Mouse (Mus musculus) heart, adult 2 months (tissue): ENCODE data around the gene Calm4.

Source experiments
- CTCF ChIP-seq: fragments of 200-600 bp; IDR thresholded peaks from 2 replicates; pipeline ENCODE4 v1.8.1; 2022; ENCODE audit warnings: antibody characterized with exemption, mild to moderate bottlenecking, moderate library complexity
- EP300 ChIP-seq: fragments of 200-500 bp; IDR thresholded peaks from 2 replicates; pipeline ENCODE4 v1.6.1; 2011; ENCODE audit warnings: low read depth, low read length, control low read depth; ENCODE audit not compliant: insufficient read depth
- POLR2A ChIP-seq: fragments of 200-500 bp; IDR thresholded peaks from 2 replicates; pipeline ENCODE4 v1.6.1; 2011; ENCODE audit warnings: mild to moderate bottlenecking, low read depth, low read length, control low read depth; ENCODE audit not compliant: insufficient read depth

DNA sequence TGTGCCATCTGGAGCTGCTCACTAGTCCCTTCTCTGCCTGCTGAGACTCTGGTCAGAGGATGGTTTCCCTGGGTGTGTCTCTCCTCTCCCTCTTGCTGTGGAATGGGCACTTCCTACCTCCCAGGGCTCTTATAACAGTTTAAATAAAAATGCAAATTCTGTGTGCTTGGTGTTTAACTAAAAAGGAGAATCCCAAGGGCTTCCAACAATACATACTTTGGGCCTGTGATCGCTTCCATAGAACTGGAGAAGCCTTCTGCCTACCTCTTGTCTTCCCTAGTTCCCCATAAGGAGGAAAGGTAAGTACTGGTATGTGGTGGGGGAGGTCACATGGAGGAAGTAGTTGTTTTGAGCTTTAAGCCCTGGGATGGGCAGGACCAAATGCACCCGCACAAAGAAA, 17.3 kb downstream of the Calm4 start:
- no peak for TF ChIP-seq POLR2A
- no peak for TF ChIP-seq CTCF
- TF ChIP-seq EP300: no peak
